Mouse (Mus musculus) olfactory bulb, adult 2 months (tissue): ENCODE measurements around the gene Nexmif. TPM values are rescaled to one million over a fixed set of nuclear protein-coding genes. Genes with fewer than 3 reads are reported as not detected.
"Not testable (repeated sequence)": the region's sequence is repeated elsewhere in the genome, so short reads cannot be mapped to it uniquely, and the experiment has no call there.

ENCODE experiments used
- H3K27ac ChIP-seq: fragments of 200-500 bp; 2 replicates; pipeline ENCODE4 v1.5.1; 2012; ENCODE audit warnings: low read depth, low read length; ENCODE audit not compliant: insufficient read depth
- H3K4me1 ChIP-seq: fragments of 200-500 bp; 2 replicates; pipeline ENCODE4 v1.6.1; 2012; ENCODE audit warnings: low read length; ENCODE audit not compliant: control insufficient read depth, insufficient read depth
- H3K4me3 ChIP-seq: fragments of 200-500 bp; 2 replicates; pipeline ENCODE4 v1.5.1; 2012; ENCODE audit warnings: mild to moderate bottlenecking, low read depth, low read length, moderate library complexity; ENCODE audit not compliant: insufficient read depth
- CTCF ChIP-seq: fragments of 200-500 bp; IDR thresholded peaks from 2 replicates; pipeline ENCODE4 v1.5.1; 2012; ENCODE audit warnings: low read depth, mild to moderate bottlenecking, low read length, moderate library complexity; ENCODE audit not compliant: insufficient read depth
- POLR2A ChIP-seq: fragments of 200-500 bp; IDR thresholded peaks from 2 replicates; pipeline ENCODE4 v1.6.1; 2012; ENCODE audit warnings: mild to moderate bottlenecking, low read depth, low read length, moderate library complexity; ENCODE audit not compliant: insufficient read depth
- WGBS: fragments of 180-500 bp; shearing (Covaris S2); methylation state at CpG from one replicate; pipeline ENCODE4 v1.1.7; 2018; 5-methylcytosine and 5-hydroxymethylcytosine counted together
- polyA plus RNA-seq: library from polyadenylated mRNA; stranded (reverse); fragments of >200 nt; gene quantifications from 2 replicates; pipeline ENCODE4 v1.2.4, GENCODE M21; 2012; ENCODE audit warnings: low replicate concordance; ENCODE audit not compliant: missing spikeins, insufficient read depth, insufficient read length

Nexmif gene
- polyA plus RNA-seq, 1 experiment, result not detected

GRCm38 (mm10) chrX:104150072-104150471 is 50.9 kb downstream of the Nexmif start:
- no peak for TF ChIP-seq CTCF
- no peak for TF ChIP-seq POLR2A
- 59% methylated on average over 1 of the region's 1 CpGs for WGBS
- Histone ChIP-seq H3K4me1 (no peaks in the 10 kb centered on the region), H3K4me3 (no peak overlapping the region), H3K27ac (no peak overlapping the region)

GRCm38 (mm10) chrX:104115266-104115665 is 85.7 kb downstream of the Nexmif start:
- H3K27ac ChIP-seq, H3K4me3 ChIP-seq, H3K4me1 ChIP-seq: not testable (repeated sequence)
- WGBS, result 79% methylated on average over 5 of the region's 5 CpGs

GRCm38 (mm10) chrX:104114596-104114995 is 86.4 kb downstream of the Nexmif start:
- 75% methylated on average over 4 of the region's 4 CpGs for WGBS

GRCm38 (mm10) chrX:104054848-104055247 is 146.1 kb downstream of the Nexmif start:
- H3K27ac ChIP-seq, result no peak overlapping the region
- 68% methylated on average over 2 of the region's 2 CpGs for WGBS
- no peaks in the 10 kb centered on the region for H3K4me1 ChIP-seq
- TF ChIP-seq POLR2A, result no peak
- TF ChIP-seq CTCF, result no peak
- no peak overlapping the region for H3K4me3 ChIP-seq

More at GRCm38 (mm10) chrX:104114596-104114995, 86.4 kb downstream of the Nexmif start:
- Histone ChIP-seq H3K4me3 (no peak overlapping the region), H3K27ac (no peak overlapping the region), H3K4me1 (no peaks in the 10 kb centered on the region)
- TF ChIP-seq POLR2A (no peak), CTCF (no peak)

GRCm38 (mm10) chrX:104040276-104040675 is 160.7 kb downstream of the Nexmif start:
- H3K27ac ChIP-seq, result no peak overlapping the region
- no peaks in the 10 kb centered on the region for H3K4me1 ChIP-seq
- TF ChIP-seq POLR2A, result no peak
- TF ChIP-seq CTCF, result no peak
- no peak overlapping the region for H3K4me3 ChIP-seq

GRCm38 (mm10) chrX:104033843-104034242 is 167.1 kb downstream of the Nexmif start:
- 66% methylated on average over 5 of the region's 5 CpGs for WGBS
- Histone ChIP-seq H3K4me1 (no peaks in the 10 kb centered on the region), H3K27ac (no peak overlapping the region), H3K4me3 (no peak overlapping the region)
- TF ChIP-seq CTCF (no peak), POLR2A (no peak)

GRCm38 (mm10) chrX:104032756-104033155 is 168.2 kb downstream of the Nexmif start:
- TF ChIP-seq CTCF, result no peak
- no peak for TF ChIP-seq POLR2A
- Histone ChIP-seq H3K4me3 (no peak overlapping the region), H3K27ac (no peak overlapping the region), H3K4me1 (no peaks in the 10 kb centered on the region)
- WGBS, result 51% methylated on average over 4 of the region's 4 CpGs

Other genes with a start within 250 kb of the Nexmif start
- not detected in 2 replicates for gene Rlim, start 219.9 kb downstream of the Nexmif start, polyA plus RNA-seq
- gene Abcb7, start 212.7 kb upstream of the Nexmif start, polyA plus RNA-seq, result not detected in 2 replicates